Mouse (Mus musculus): Measurements from ENCODE around the gene Zg16. TPM values are rescaled to one million over a fixed set of nuclear protein-coding genes. Genes with fewer than 3 reads are reported as not detected.
A peak's percentile ranks its signal among the peaks of the same experiment; 100 is the strongest.

The Zg16 gene
- total RNA-seq, 2 experiments from 2014 or later, result not detected

GRCm38 (mm10) chr7:127014993-127015392 is 72.1 kb downstream of the Zg16 start:
- DNase-seq (ENCODE audit: low spot score in 2 of 2), result no peak
- intact Hi-C loops (cut with DNase I), result loop anchor here (5.0 kb wide), 2 partner anchors 38 to 68 kb away; partner anchors contain the start of genes Asphd1, Cdipt and Cdiptos

- intact Hi-C loops (cut with DNase I), result no loop called here
- DNase-seq (ENCODE audit: low spot score in 2 of 2), result no peak
Observed at GRCm38 (mm10) chr7:127014320-127014719, 72.8 kb downstream of the Zg16 start, which contains the start of gene Mvp. Gene Mvp (minus strand): TSS chr7:127014621.

GRCm38 (mm10) chr7:127013385-127013784 is 73.7 kb downstream of the Zg16 start:
- DNase-seq (ENCODE audit: low spot score in 2 of 2), result no peak
- intact Hi-C loops (cut with DNase I), result no loop called here

GRCm38 (mm10) chr7:127012845-127013244 is 74.3 kb downstream of the Zg16 start:
- DNase-seq (ENCODE audit: low spot score in 2 of 2), result no peak
- intact Hi-C loops (cut with DNase I), result no loop called here

- intact Hi-C loops (cut with DNase I), result no loop called here
Observed at GRCm38 (mm10) chr7:127012374-127012773, 74.8 kb downstream of the Zg16 start.

GRCm38 (mm10) chr7:127011717-127012116 is 75.4 kb downstream of the Zg16 start:
- intact Hi-C loops (cut with DNase I), result no loop called here
- no peak for DNase-seq (ENCODE audit: low spot score in 2 of 2)

More at GRCm38 (mm10) chr7:127012374-127012773, 74.8 kb downstream of the Zg16 start:
- no peak for DNase-seq (ENCODE audit: low spot score in 2 of 2)

- intact Hi-C loops (cut with DNase I), result no loop called here
- no peak for DNase-seq (ENCODE audit: low spot score in 2 of 2)
Observed at GRCm38 (mm10) chr7:127011051-127011450, 76.1 kb downstream of the Zg16 start.

- DNase-seq (ENCODE audit: low spot score in 2 of 2), result no peak
- intact Hi-C loops (cut with DNase I), result no loop called here
Observed at GRCm38 (mm10) chr7:127009307-127010085, 77.6 kb downstream of the Zg16 start.

- intact Hi-C loops (cut with DNase I), result no loop called here
- peak; percentile 58 to 61 for DNase-seq (ENCODE audit: low spot score in 2 of 2)
Observed at GRCm38 (mm10) chr7:127008239-127009019, 78.7 kb downstream of the Zg16 start.

- DNase-seq (ENCODE audit: low spot score in 2 of 2), result no peak
- intact Hi-C loops (cut with DNase I), result no loop called here
Observed at GRCm38 (mm10) chr7:127007313-127008024, 79.7 kb downstream of the Zg16 start.

GRCm38 (mm10) chr7:127004122-127004875 is 82.8 kb downstream of the Zg16 start:
- intact Hi-C loops (cut with DNase I), result no loop called here
- no peak for DNase-seq (ENCODE audit: low spot score in 2 of 2)

- intact Hi-C loops (cut with DNase I), result no loop called here
- no peak for DNase-seq (ENCODE audit: low spot score in 2 of 2)
Observed at GRCm38 (mm10) chr7:127003620-127004019, 83.5 kb downstream of the Zg16 start.

Small RNAs within 50 kb of the gene (microRNA-seq; reads per million reads assigned to microRNA genes)
- 0 reads per million in 2 experiments for gene Gm44343

Other genes with a start within 250 kb of the Zg16 start
- 10 to 100 TPM; 54.8 to 62.4 TPM for gene Doc2a, start 239.9 kb downstream of the Zg16 start, total RNA-seq (2021)
- gene Hirip3, start 225.4 kb downstream of the Zg16 start, total RNA-seq (2021), result 10 to 100 TPM; 30.2 to 32.1 TPM
- 10 to 100 TPM; 51.8 to 52.2 TPM for gene Ino80e, start 225.0 kb downstream of the Zg16 start, total RNA-seq (2021)
- 100 to 1,000 TPM; 163 to 169 TPM for gene Taok2, start 202.6 kb downstream of the Zg16 start, total RNA-seq (2021)
- 10 to 100 TPM; 21.1 to 23.7 TPM for gene Tmem219, start 164.4 kb downstream of the Zg16 start, total RNA-seq (2021)
- gene Kctd13, start 158.4 kb downstream of the Zg16 start, total RNA-seq (2021), result 100 to 1,000 TPM; 144 to 151 TPM
- gene Asphd1, start 137.7 kb downstream of the Zg16 start, total RNA-seq (2021), result 10 to 100 TPM; 49.1 to 52.0 TPM
- gene Sez6l2, start 136.8 kb downstream of the Zg16 start, total RNA-seq (2021), result 100 to 1,000 TPM; 335 to 339 TPM
- 100 to 1,000 TPM; 187 to 196 TPM for gene Cdipt, start 111.4 kb downstream of the Zg16 start, total RNA-seq (2021)
- under 1 TPM in 1 of 2 experiments, not detected in 1; 0.42 TPM for gene Cdiptos, start 111.2 kb downstream of the Zg16 start, total RNA-seq (2021)
- 1 to 10 TPM; 4.9 to 5.1 TPM for gene Mvp, start 72.7 kb downstream of the Zg16 start, total RNA-seq (2021)
- gene Pagr1b, start 70.8 kb downstream of the Zg16 start, total RNA-seq (2021), result not detected
- gene Pagr1a, start 70.0 kb downstream of the Zg16 start, total RNA-seq (2021), result 10 to 100 TPM; 14.5 to 19.3 TPM
- gene Gm42742, start 66.2 kb downstream of the Zg16 start, total RNA-seq (2021), result 10 to 100 TPM; 33.6 to 43.7 TPM
- gene Prrt2, start 66.1 kb downstream of the Zg16 start, total RNA-seq (2021), result 100 to 1,000 TPM; 165 to 186 TPM
- 100 to 1,000 TPM; 260 to 271 TPM for gene Maz, start 60.3 kb downstream of the Zg16 start, total RNA-seq (2021)
- gene Kif22, start 44.9 kb downstream of the Zg16 start, total RNA-seq (2021), result 10 to 100 TPM in 1 of 2 experiments, 1 to 10 TPM in 1; 9.6 to 10.4 TPM
- gene AI467606, start 4.0 kb upstream of the Zg16 start, total RNA-seq (2021), result 1 to 10 TPM; 1.3 to 1.6 TPM
- gene Qprt, start 34.9 kb upstream of the Zg16 start, total RNA-seq (2021), result under 1 TPM in 1 of 2 experiments, not detected in 1; 0.25 TPM
- under 1 TPM in 1 of 2 experiments, not detected in 1; 0.11 TPM for gene Spn, start 50.5 kb upstream of the Zg16 start, total RNA-seq (2021)
- gene Cd2bp2, start 108.7 kb upstream of the Zg16 start, total RNA-seq (2021), result 10 to 100 TPM; 73.9 to 84.5 TPM
- gene Tbc1d10b, start 121.1 kb upstream of the Zg16 start, total RNA-seq (2021), result 10 to 100 TPM; 82.8 to 83.9 TPM
- gene Mylpf, start 121.6 kb upstream of the Zg16 start, total RNA-seq (2021), result 1 to 10 TPM; 1.7 to 4.2 TPM
- 10 to 100 TPM; 17.7 to 19.2 TPM for gene Zfp553, start 145.7 kb upstream of the Zg16 start, total RNA-seq (2021)
- gene Sept1, start 145.8 kb upstream of the Zg16 start, total RNA-seq (2021), result 1 to 10 TPM; 5.9 to 6.3 TPM
- gene Zfp771, start 156.9 kb upstream of the Zg16 start, total RNA-seq (2021), result 10 to 100 TPM; 62.0 to 63.9 TPM
- gene Dctpp1, start 173.4 kb upstream of the Zg16 start, total RNA-seq (2021), result 10 to 100 TPM; 32.1 to 38.3 TPM
- gene Sephs2, start 186.7 kb upstream of the Zg16 start, total RNA-seq (2021), result 10 to 100 TPM; 45.9 to 50.3 TPM
- under 1 TPM; 0.59 to 0.72 TPM for gene Itgal, start 208.9 kb upstream of the Zg16 start, total RNA-seq (2021)